Mouse (Mus musculus): ENCODE results near the gene Nfkb1.

DNA sequence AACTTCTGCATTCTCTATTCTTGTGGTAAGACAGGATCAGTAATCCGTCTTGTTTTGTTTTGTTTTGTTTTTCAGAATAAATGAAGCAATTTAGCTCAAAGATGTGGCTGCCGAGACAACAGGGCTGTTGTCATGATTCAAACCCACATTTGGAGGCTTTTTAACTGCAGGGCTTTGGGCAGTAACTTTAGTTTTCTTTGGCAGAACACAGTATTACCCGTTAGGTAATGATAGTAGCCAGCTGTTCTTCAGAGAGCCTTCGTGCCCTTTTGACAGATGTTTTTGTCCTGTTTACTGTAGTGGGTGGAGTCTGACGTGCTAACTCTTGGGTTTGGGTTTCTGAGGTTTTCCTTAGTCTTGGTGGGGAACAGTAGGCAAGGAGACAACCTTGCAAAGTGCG is 118.3 kb downstream of the Nfkb1 start:
- TF ChIP-seq GATA1 (IDR thresholded peaks at IDR 0.05; ENCODE audit: low read length) (no peak), TAL1 (IDR thresholded peaks at IDR 0.05; ENCODE audit: low read length) (no peak)
